Mouse (Mus musculus) 416B (cell line): Measurements from ENCODE around the gene Gjd3.

Experiments used
- DNase-seq: peaks from one replicate; pipeline ENCODE4 v3.0.0; 2011; ENCODE audit warnings: low read depth

Gene Gjd3

DNA sequence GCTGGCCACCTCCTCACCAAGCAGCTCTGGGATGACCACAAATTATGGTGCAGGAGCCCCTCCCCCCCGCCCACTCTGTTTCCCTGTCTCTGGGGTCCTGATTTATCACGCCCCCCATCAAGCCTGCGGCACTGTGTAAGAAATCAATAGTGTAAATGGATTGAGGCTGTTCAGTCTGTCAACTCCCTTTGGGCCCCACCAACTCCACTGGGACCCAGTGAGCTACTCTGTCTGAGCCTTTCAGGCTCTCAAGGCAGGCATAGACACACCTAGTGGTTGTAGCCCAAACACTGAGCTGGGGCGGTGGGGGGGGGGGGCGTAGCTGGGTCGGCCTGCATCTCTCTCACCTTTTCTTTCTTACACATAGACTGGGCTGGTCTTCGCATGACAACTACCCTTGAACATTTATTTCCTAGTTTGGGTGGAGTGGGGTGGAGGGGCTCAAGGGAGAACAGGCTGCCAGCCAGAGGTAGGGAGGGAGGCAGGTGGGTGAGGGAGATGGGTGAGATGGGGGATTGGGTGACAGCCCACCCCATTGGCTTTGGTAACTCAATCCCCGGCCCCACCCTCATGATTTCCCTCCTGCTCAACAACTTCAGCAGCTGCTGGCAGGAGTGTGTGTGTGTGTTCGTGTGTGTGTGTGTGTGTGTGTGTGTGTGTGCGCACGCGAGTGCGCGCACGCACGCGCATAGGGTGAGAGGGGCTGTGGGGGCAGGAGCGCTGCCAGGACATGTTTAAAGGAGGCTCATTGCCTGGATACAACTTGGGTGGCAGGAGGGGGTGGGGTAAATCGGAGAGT, 50.3 kb downstream of the Gjd3 start:
- DNase-seq = peak; percentile 82
